In genomic region chr12:111999735-112000134, GRCm38 (mm10) we compare ENCODE assay signal across 25 mouse cellular contexts. TPM values are rescaled to one million over a fixed set of nuclear protein-coding genes. Genes with fewer than 3 reads are reported as not detected.
"Had no signal": no experiment of that assay in that cellular context is flagged by ENCODE, and none has a peak within 500 bp of the region (broad histone marks: within the 10 kb centered on the region; RNA-seq: fewer than 3 reads in every experiment).

No protein-coding gene starts in this region.

- H3K36me3 ChIP-seq: neural tube, embryonic 12.5 days; neural tube, embryonic 13.5 days; neural tube, embryonic 15.5 days; stomach, embryonic 15.5 days had no signal

- H3K4me2 ChIP-seq: neural tube, embryonic 12.5 days; neural tube, embryonic 13.5 days; neural tube, embryonic 15.5 days; stomach, embryonic 15.5 days had no signal

- DNase-seq: retina, postnatal 1 day; right cerebral cortex, adult 18-20 months; right cerebral cortex, postnatal 14 days; right cerebral cortex, postnatal 25 days; right cerebral cortex, postnatal 4 days; spleen, adult 18-20 months; thymus, adult 18-20 months; thymus, adult 2 months; thymus, postnatal 14 days; thymus, postnatal 25 days; thymus, postnatal 36 days; thymus, postnatal 4 days had no signal

- H3K27ac ChIP-seq: neural tube, embryonic 12.5 days; neural tube, embryonic 13.5 days; neural tube, embryonic 15.5 days; stomach, embryonic 15.5 days; stomach, postnatal 0 days had no signal

- H3K27me3 ChIP-seq: neural tube, embryonic 12.5 days; neural tube, embryonic 13.5 days; neural tube, embryonic 15.5 days; stomach, embryonic 15.5 days had no signal

- H3K4me1 ChIP-seq: neural tube, embryonic 12.5 days; neural tube, embryonic 13.5 days; neural tube, embryonic 15.5 days; stomach, embryonic 15.5 days had no signal

- H3K4me3 ChIP-seq: neural tube, embryonic 12.5 days; neural tube, embryonic 13.5 days; neural tube, embryonic 15.5 days; stomach, embryonic 15.5 days had no signal

- H3K9me3 ChIP-seq: neural tube, embryonic 12.5 days; neural tube, embryonic 13.5 days; neural tube, embryonic 15.5 days; stomach, embryonic 15.5 days had no signal

- H3K9ac ChIP-seq: neural tube, embryonic 12.5 days; neural tube, embryonic 13.5 days; neural tube, embryonic 15.5 days; stomach, embryonic 15.5 days had no signal

RNA-seq across cellular contexts. Expression of gene Rd3l, which starts 18.6 kb away (rescaled TPM):
- polyA plus RNA-seq: neural tube, embryonic 12.5 days; neural tube, embryonic 13.5 days; neural tube, embryonic 14.5 days; neural tube, embryonic 15.5 days; small intestine, adult 2 months; spleen, adult 2 months; stomach, embryonic 14.5 days; stomach, embryonic 15.5 days; stomach, embryonic 16.5 days; testis, adult 2 months; thymus, adult 2 months; thymus, postnatal 0 days; urinary bladder, adult 2 months had no signal

RNA-seq across cellular contexts. Expression of gene Tdrd9, which starts 28.4 kb away (rescaled TPM):
- polyA plus RNA-seq: spleen, adult 2 months had no signal
